Mouse (Mus musculus): ENCODE measurements around the gene Ankrd13a.

The Ankrd13a gene

DNA sequence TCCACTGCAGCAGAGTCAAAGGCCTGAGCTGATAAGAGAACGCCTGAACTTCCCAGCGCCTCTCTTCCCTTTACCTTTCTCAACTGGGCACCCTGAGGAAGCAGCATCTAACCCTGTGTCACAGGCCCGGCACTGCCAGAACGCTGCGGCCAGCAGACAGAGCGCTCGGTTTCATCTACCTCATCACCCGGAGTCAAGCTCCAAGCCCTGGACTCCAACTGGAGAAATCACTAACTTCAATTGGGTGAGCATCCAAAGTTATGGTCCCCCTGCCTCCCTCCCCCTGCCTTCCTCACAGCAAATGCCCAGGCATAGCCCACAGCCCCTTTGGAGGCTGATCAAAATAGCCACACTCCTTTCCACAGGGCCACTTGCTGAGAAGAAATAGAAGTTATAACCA is 7.8 kb upstream of the Ankrd13a start:
- no peak for DNase-seq (ENCODE audit: low read depth, low spot score)

DNA sequence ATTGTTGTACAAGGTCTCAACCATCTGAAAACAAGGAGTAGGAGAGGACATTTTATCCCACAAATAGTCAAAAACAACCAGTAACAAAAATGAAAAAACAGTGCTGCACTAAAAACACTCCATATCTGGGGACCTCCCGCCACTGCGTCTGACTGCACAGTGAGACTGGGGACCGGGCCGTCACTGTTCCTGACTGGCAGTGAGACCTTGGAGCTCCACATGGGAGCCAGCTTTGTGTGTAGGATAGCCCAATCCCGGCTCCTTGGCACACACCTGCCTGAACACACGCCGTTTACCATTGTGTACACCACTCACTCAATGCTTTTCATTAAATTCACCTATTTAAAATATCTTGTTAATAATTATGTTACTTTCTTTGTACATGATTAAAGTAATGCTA is 7.3 kb upstream of the Ankrd13a start:
- no peak for DNase-seq (ENCODE audit: low read depth, low spot score)

GRCm38 (mm10) chr5:114769786-114770185 is 4.7 kb upstream of the Ankrd13a start:
- DNase-seq (ENCODE audit: low read depth, low spot score): no peak

- no peak for DNase-seq (ENCODE audit: low read depth, low spot score)
Observed at GRCm38 (mm10) chr5:114771796-114772195, 2.7 kb upstream of the Ankrd13a start.

- no peak for DNase-seq (ENCODE audit: low read depth, low spot score)
Observed at GRCm38 (mm10) chr5:114772456-114773203, 1.8 kb upstream of the Ankrd13a start.

DNA sequence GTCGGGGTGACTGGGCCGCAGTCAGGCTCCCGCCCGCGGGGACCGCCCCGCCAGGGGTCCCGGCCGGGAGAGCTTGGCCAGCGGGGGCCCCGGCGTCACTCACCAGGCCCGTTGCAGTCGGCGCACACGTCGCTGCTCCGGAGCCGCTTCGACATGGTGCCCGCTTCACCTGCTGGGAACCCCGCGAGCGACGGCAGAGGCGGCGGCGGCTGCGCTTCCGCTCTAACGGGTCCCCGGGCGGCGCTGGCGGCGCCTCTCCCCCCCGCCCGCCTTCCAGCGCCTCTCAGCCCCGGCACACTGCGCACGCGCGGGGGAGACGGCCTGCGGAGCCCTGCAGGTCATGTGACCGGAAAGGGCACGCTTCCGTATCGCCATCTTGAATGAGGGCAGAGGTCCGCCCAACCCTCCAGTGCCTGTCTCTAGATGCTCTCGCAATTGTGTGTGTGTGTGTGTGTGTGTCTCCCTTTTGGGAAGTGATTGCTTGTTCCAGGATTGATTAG is 1.2 kb upstream of the Ankrd13a start:
- peak; percentile 94 for DNase-seq (ENCODE audit: low read depth, low spot score)

DNA sequence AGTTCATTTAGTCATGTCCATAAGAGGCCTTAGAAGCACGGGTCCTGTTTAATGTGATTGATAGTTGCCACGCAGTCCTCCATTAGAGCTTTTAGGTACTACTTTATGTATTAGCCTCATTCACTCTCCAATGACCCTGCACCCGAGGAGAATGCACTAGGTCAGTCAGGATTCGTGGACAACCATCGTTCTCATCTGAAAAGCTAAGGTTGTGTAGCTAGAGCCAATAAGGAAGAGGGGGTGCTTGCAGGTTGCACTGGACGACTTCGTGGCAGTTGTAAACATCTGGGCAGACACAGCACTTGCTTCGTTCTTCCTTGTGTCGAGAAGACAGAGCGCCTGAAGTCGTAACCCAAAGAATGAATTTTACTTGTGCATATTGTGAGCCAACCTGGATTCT is 697 bp upstream of the Ankrd13a start:
- no peak for DNase-seq (ENCODE audit: low read depth, low spot score)

- DNase-seq (ENCODE audit: low read depth, low spot score): no peak
Observed at GRCm38 (mm10) chr5:114775056-114775979, 841 bp downstream of the Ankrd13a start, which contains the start of gene Git2. TSS of gene Git2 (minus strand) at chr5:114775517.

DNA sequence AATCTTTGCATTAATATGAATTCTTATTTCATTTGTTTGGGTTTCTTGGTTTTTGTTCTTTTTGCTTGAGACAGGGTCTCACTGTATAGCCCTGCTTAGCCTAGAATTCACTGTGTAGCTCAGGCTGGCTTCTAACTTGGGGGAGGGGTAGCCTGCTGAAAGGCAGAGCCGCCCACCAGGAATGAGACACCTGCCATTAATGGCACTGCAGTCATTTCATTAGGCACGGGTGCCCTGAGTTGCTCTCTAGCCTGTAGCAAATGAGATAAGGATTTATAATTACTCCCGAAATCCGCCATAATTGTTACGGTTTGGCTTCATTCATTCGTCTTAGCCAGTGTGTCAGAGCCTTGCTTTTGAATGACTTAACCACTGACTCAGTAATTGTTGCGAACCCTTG is 1.7 kb downstream of the Ankrd13a start:
- DNase-seq (ENCODE audit: low read depth, low spot score): no peak

DNA sequence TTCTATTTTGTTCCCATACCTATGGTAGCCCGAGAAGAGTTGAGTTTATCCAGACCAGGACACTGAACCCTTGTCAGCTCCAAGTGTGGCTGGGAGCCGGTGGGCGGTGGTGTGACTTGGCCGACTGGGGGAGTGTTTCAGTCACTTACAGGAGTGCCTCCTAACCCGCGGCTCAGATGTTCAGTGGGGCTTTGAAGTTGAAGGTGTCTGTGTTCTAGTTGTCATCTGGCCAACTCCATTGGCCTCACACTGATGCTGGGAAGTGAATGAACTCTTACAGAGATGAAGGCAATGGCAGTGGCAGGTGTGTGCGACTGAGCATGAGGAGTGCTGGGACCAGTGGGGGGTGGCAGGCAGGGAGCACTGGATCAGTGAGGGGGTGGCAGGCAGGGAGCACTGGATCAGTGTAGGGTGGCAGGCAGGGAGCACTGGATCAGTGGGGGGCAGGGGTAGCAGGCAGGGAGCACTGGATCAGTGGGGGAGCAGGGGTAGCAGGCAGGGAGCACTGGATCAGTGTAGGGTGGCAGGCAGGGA is 5.5 kb downstream of the Ankrd13a start:
- no peak for DNase-seq (ENCODE audit: low read depth, low spot score)

DNA sequence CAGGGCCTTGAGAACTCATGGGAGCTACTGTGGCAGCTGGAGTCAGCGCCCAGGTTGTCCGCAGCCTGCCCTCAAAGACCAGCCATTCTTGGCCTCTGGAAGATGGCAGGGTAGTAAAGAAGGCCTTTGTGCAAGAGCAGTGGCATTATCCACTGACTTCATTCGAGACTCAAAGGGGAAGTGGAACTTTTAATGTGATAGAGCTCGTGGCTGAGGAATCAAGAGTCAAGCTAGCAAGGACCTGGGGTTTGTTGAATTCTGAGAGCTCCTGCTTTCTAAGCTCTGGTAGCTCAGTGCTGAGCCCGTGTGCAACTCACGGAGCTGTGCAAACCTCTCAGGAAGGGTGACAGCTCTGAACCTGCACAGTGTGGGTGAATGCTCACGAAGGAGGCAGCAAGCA is 6.4 kb downstream of the Ankrd13a start:
- no peak for DNase-seq (ENCODE audit: low read depth, low spot score)

DNA sequence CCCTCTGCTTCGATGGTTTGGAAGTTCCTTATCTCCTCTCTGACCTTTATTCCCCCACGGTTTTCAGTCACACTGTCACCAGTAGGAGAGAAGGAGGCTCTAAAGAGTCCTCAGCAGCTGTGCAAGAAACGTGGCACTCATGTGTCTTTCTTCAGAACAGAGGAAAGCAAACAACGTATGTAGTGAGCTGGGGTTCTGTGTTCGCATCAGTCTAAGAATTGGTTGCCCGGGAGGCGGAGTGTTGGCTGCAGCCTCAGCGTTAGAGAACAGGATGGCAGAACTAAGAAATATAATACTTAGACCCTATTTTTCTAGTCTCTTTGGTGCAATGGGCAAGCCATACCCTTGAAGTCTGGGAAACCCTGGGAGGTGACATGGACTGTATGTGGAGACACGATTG is 8.5 kb downstream of the Ankrd13a start:
- DNase-seq (ENCODE audit: low read depth, low spot score): no peak

DNA sequence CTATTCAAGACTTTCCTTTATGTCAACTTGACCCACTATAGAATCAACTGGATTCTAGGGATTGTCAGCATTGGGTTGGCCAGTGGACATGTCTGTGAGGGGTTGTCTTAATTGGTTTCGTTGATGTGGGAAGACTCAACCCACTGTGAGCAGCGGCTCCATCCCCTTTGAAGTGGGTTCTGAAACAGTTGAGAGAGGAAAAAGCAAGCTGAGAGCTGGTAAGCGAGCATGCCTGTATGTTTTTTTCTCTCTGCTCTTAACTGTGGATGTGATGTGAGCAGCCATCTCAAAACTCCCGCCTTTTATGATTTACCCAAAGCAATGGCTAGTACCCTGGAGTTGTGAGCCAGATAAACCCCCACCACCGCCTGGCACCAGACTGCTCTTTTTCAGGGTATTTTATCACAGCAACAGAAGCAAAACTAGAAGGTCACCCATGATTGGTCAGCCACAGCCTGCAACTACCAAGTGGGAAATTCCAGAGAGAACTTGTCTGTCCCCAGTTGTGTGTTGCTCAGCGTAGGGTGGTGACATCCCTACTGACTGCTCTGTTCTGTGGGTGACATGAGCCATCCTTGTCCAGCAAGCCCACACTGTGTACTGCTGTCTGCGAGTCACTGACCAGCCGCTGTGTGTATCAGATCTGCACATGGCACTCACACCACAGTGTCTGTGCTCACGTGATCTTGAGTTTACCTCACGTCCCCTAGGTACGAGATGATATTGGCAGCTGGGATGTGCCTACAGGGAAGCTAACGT is 9.1 kb downstream of the Ankrd13a start:
- no peak for DNase-seq (ENCODE audit: low read depth, low spot score)

- no peak for DNase-seq (ENCODE audit: low read depth, low spot score)
Observed at GRCm38 (mm10) chr5:114784622-114785165, 10.2 kb downstream of the Ankrd13a start.

GRCm38 (mm10) chr5:114785196-114785595 is 10.7 kb downstream of the Ankrd13a start:
- no peak for DNase-seq (ENCODE audit: low read depth, low spot score)

- DNase-seq (ENCODE audit: low read depth, low spot score): no peak
Observed at GRCm38 (mm10) chr5:114793317-114793716, 18.8 kb downstream of the Ankrd13a start.

- no peak for DNase-seq (ENCODE audit: low read depth, low spot score)
Observed at GRCm38 (mm10) chr5:114794609-114795008, 20.1 kb downstream of the Ankrd13a start.

DNA sequence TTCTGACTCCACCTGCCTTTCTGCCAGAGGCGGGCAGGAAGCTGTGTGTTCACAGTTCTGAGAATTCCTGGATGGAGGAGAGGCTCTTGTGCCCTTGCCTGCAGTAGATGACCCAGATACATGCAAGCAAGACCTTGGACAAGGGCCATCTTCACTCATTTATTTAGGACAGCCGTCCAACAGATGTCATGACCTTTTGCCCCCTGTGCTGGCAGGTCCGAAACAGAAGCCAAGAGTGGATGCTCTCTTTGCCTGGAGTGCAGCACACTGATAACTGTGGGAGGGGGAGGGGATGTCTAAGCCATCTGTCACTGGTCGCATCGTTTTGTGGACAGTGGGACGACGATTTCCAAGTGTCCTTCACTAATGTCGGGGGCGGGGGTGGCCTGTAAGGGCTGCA is 20.8 kb downstream of the Ankrd13a start:
- no peak for DNase-seq (ENCODE audit: low read depth, low spot score)

GRCm38 (mm10) chr5:114795653-114796052 is 21.2 kb downstream of the Ankrd13a start:
- no peak for DNase-seq (ENCODE audit: low read depth, low spot score)

DNA sequence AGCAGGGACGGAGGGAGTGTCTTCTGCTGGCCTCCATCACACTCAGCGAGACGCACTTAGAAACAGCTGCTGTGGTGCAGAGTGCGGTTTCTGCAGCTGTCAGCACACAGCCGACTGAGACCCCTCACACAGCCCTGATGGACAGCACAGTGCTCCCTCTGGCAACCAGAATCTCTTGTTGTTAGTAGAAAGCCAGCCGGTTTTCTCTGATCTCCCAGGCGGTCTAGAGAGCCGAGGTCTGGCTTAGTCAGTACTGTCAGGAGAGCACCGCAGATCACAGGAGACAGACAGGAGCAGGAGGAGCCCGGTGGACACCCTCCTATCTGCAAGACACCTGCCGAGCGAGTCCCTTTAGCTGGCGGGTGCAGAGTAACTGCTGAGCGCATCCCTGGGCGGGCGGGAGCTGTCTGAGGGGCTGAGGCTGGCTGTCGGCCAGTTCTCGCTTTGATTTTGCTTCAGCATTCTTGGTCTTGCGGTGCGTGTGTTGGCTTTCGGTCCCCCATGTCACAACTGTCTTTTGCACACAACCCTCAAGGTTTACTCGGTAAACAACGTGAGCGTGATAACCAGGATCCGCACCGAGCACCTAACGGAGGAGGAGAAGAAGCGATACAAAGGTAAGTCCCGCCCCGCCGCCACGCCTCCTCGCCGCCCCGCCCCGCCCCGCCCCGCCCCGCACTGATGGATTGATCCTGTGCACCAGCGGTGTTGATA is 22.0 kb downstream of the Ankrd13a start:
- no peak for DNase-seq (ENCODE audit: low read depth, low spot score)

GRCm38 (mm10) chr5:114797253-114797652 is 22.8 kb downstream of the Ankrd13a start:
- no peak for DNase-seq (ENCODE audit: low read depth, low spot score)

All from brain, embryonic 18.5 days (tissue).